Mouse (Mus musculus): ENCODE measurements around the gene Pigg. TPM values are rescaled to one million over a fixed set of nuclear protein-coding genes. Genes with fewer than 3 reads are reported as not detected.

Pigg gene
- polyA plus RNA-seq, 1 experiment from 2014 or later = 5.8 TPM

- peak overlapping the region; percentile 76 for H3K4me3 ChIP-seq
- H3K27ac ChIP-seq = 0 out of 2 replicates have a peak overlapping the region, but pooled peaks have one; percentile 20
- H3K36me3 ChIP-seq = peaks cover 3% of the 10 kb centered on the region; the same call in 1 of the 2 replicates
- H3K9ac ChIP-seq = peak overlapping the region; percentile 76
- no peaks in the 10 kb centered on the region for H3K9me3 ChIP-seq
- 9% methylated on average over 16 of the region's 16 CpGs for WGBS
- H3K4me1 ChIP-seq = peaks cover 6% of the 10 kb centered on the region
- ATAC-seq (ENCODE audit: low FRiP score, low read depth) = peak; percentile 34; the same call in 1 of the 2 replicates
- H3K27me3 ChIP-seq (replicated peaks) = no peaks in the 10 kb centered on the region
- H3K4me2 ChIP-seq (replicated peaks) = peak overlapping the region; percentile 80
Measured at GRCm38 (mm10) chr5:108313065-108313860, 854 bp downstream of the Pigg start.

GRCm38 (mm10) chr5:108331051-108331450 is 18.6 kb downstream of the Pigg start:
- no peak for ATAC-seq (ENCODE audit: low FRiP score, low read depth)
- no peak overlapping the region for H3K27ac ChIP-seq
- no peak overlapping the region for H3K9ac ChIP-seq
- 79% methylated on average over 1 of the region's 1 CpGs for WGBS
- no peaks in the 10 kb centered on the region for H3K27me3 ChIP-seq (replicated peaks)
- no peak overlapping the region for H3K4me2 ChIP-seq (replicated peaks)
- peaks cover 52% of the 10 kb centered on the region for H3K36me3 ChIP-seq
- H3K4me1 ChIP-seq = no peaks in the 10 kb centered on the region
- H3K4me3 ChIP-seq = no peak overlapping the region
- no peaks in the 10 kb centered on the region for H3K9me3 ChIP-seq

GRCm38 (mm10) chr5:108337385-108337784 is 25.0 kb downstream of the Pigg start:
- Histone ChIP-seq H3K4me2 (replicated peaks) (no peak overlapping the region), H3K4me3 (no peak overlapping the region), H3K27ac (no peak overlapping the region), H3K4me1 (no peaks in the 10 kb centered on the region), H3K9me3 (no peaks in the 10 kb centered on the region), H3K27me3 (replicated peaks) (no peaks in the 10 kb centered on the region), H3K36me3 (peaks cover 43% of the 10 kb centered on the region), H3K9ac (no peak overlapping the region)
- no peak for ATAC-seq (ENCODE audit: low FRiP score, low read depth)
- 38% methylated on average over 4 of the region's 4 CpGs for WGBS

- Histone ChIP-seq H3K27ac (no peak overlapping the region), H3K4me2 (replicated peaks) (no peak overlapping the region), H3K9ac (no peak overlapping the region), H3K4me1 (no peaks in the 10 kb centered on the region), H3K4me3 (no peak overlapping the region), H3K27me3 (replicated peaks) (no peaks in the 10 kb centered on the region), H3K9me3 (no peaks in the 10 kb centered on the region), H3K36me3 (peaks cover 36% of the 10 kb centered on the region)
- no peak for ATAC-seq (ENCODE audit: low FRiP score, low read depth)
- 78% methylated on average over 3 of the region's 3 CpGs for WGBS
Measured at GRCm38 (mm10) chr5:108338049-108338448, 25.6 kb downstream of the Pigg start.

- Histone ChIP-seq H3K4me3 (no peak overlapping the region), H3K9me3 (no peaks in the 10 kb centered on the region), H3K4me1 (no peaks in the 10 kb centered on the region), H3K27me3 (replicated peaks) (no peaks in the 10 kb centered on the region), H3K9ac (no peak overlapping the region), H3K27ac (no peak overlapping the region), H3K4me2 (replicated peaks) (no peak overlapping the region), H3K36me3 (peaks cover 39% of the 10 kb centered on the region)
- 92% methylated on average over 4 of the region's 4 CpGs for WGBS
- ATAC-seq (ENCODE audit: low FRiP score, low read depth) = no peak
Measured at GRCm38 (mm10) chr5:108343680-108344170, 31.3 kb downstream of the Pigg start.

GRCm38 (mm10) chr5:108345313-108346071 is 33.1 kb downstream of the Pigg start:
- WGBS = 89% methylated on average over 10 of the region's 10 CpGs
- Histone ChIP-seq H3K27me3 (replicated peaks) (no peaks in the 10 kb centered on the region), H3K4me3 (no peak overlapping the region), H3K36me3 (peaks cover 39% of the 10 kb centered on the region), H3K27ac (no peak overlapping the region), H3K4me1 (no peaks in the 10 kb centered on the region), H3K4me2 (replicated peaks) (no peak overlapping the region), H3K9ac (no peak overlapping the region), H3K9me3 (no peaks in the 10 kb centered on the region)
- no peak for ATAC-seq (ENCODE audit: low FRiP score, low read depth)

- Histone ChIP-seq H3K4me1 (no peaks in the 10 kb centered on the region), H3K4me3 (no peak overlapping the region), H3K27me3 (replicated peaks) (no peaks in the 10 kb centered on the region), H3K4me2 (replicated peaks) (no peak overlapping the region), H3K27ac (no peak overlapping the region), H3K36me3 (peaks cover 38% of the 10 kb centered on the region), H3K9ac (no peak overlapping the region), H3K9me3 (no peaks in the 10 kb centered on the region)
- ATAC-seq (ENCODE audit: low FRiP score, low read depth) = no peak
- WGBS = 88% methylated on average over 6 of the region's 6 CpGs
Measured at GRCm38 (mm10) chr5:108347843-108348242, 35.4 kb downstream of the Pigg start.

- Histone ChIP-seq H3K9ac (no peak overlapping the region), H3K4me3 (no peak overlapping the region), H3K27me3 (replicated peaks) (no peaks in the 10 kb centered on the region), H3K36me3 (peaks cover 30% of the 10 kb centered on the region), H3K27ac (no peak overlapping the region), H3K4me1 (no peaks in the 10 kb centered on the region), H3K4me2 (replicated peaks) (no peak overlapping the region), H3K9me3 (no peaks in the 10 kb centered on the region)
- 94% methylated on average over 9 of the region's 9 CpGs for WGBS
- ATAC-seq (ENCODE audit: low FRiP score, low read depth) = no peak
Measured at GRCm38 (mm10) chr5:108349511-108350148, 37.2 kb downstream of the Pigg start.

GRCm38 (mm10) chr5:108354056-108354455 is 41.6 kb downstream of the Pigg start:
- no peaks in the 10 kb centered on the region for H3K4me1 ChIP-seq
- no peak overlapping the region for H3K27ac ChIP-seq
- WGBS = 77% methylated on average over 2 of the region's 2 CpGs
- no peak overlapping the region for H3K9ac ChIP-seq
- no peak overlapping the region for H3K4me2 ChIP-seq (replicated peaks)
- no peaks in the 10 kb centered on the region for H3K27me3 ChIP-seq (replicated peaks)
- no peak overlapping the region for H3K4me3 ChIP-seq
- no peak for ATAC-seq (ENCODE audit: low FRiP score, low read depth)
- peaks cover 7% of the 10 kb centered on the region for H3K36me3 ChIP-seq
- H3K9me3 ChIP-seq = no peaks in the 10 kb centered on the region

- Histone ChIP-seq H3K4me1 (no peaks in the 10 kb centered on the region), H3K4me2 (replicated peaks) (no peak overlapping the region), H3K27ac (no peak overlapping the region), H3K4me3 (no peak overlapping the region), H3K27me3 (replicated peaks) (peaks cover 2% of the 10 kb centered on the region; the same call in 1 of the 2 replicates), H3K9me3 (no peaks in the 10 kb centered on the region), H3K9ac (no peak overlapping the region), H3K36me3 (no peaks in the 10 kb centered on the region)
- ATAC-seq (ENCODE audit: low FRiP score, low read depth) = no peak
- 91% methylated on average over 1 of the region's 1 CpGs for WGBS
Measured at GRCm38 (mm10) chr5:108357862-108358261, 45.5 kb downstream of the Pigg start.

GRCm38 (mm10) chr5:108359491-108359890 is 47.1 kb downstream of the Pigg start:
- Histone ChIP-seq H3K9me3 (no peaks in the 10 kb centered on the region), H3K36me3 (no peaks in the 10 kb centered on the region), H3K4me2 (replicated peaks) (no peak overlapping the region), H3K27ac (no peak overlapping the region), H3K9ac (no peak overlapping the region), H3K27me3 (replicated peaks) (peaks cover 16% of the 10 kb centered on the region), H3K4me3 (no peak overlapping the region), H3K4me1 (no peaks in the 10 kb centered on the region)
- WGBS = 90% methylated on average over 9 of the region's 9 CpGs
- no peak for ATAC-seq (ENCODE audit: low FRiP score, low read depth)

- H3K4me2 ChIP-seq (replicated peaks) = no peak overlapping the region
- no peaks in the 10 kb centered on the region for H3K4me1 ChIP-seq
- no peaks in the 10 kb centered on the region for H3K36me3 ChIP-seq
- WGBS = 85% methylated on average over 4 of the region's 4 CpGs
- H3K4me3 ChIP-seq = no peak overlapping the region
- no peak overlapping the region for H3K27ac ChIP-seq
- ATAC-seq (ENCODE audit: low FRiP score, low read depth) = no peak
- H3K9me3 ChIP-seq = no peaks in the 10 kb centered on the region
- H3K9ac ChIP-seq = no peak overlapping the region
- H3K27me3 ChIP-seq (replicated peaks) = peaks cover 24% of the 10 kb centered on the region
Measured at GRCm38 (mm10) chr5:108360211-108360610, 47.8 kb downstream of the Pigg start.

Data from neural tube, embryonic 12.5 days (tissue).